Mouse (Mus musculus) stomach, embryonic 16.5 days (tissue): Measurements from ENCODE around the gene Tmem201. TPM values are rescaled to one million over a fixed set of nuclear protein-coding genes. Genes with fewer than 3 reads are reported as not detected.
"Not testable (repeated sequence)": the region's sequence is repeated elsewhere in the genome, so short reads cannot be mapped to it uniquely, and the experiment has no call there.

Experiments used
- ATAC-seq: fragments of 200-750 bp; cut with Nextera tagmentation; 2 replicates; pipeline ENCODE4 v1.8.0; 2017; ENCODE audit warnings: moderate number of reproducible peaks, moderate TSS enrichment; ENCODE audit not compliant: insufficient read depth, low FRiP score
- H3K27ac ChIP-seq: fragments of 300-500 bp; sonication (generic); 2 replicates; pipeline ENCODE4 v1.5.1; 2014; ENCODE audit warnings: low read length
- H3K27me3 ChIP-seq: fragments of 300-500 bp; sonication (generic); 2 replicates; pipeline ENCODE4 v1.6.1; 2014; ENCODE audit warnings: low read length, control low read depth, mixed read lengths; ENCODE audit not compliant: control insufficient read depth, insufficient read depth
- H3K36me3 ChIP-seq: fragments of 300-500 bp; sonication (generic); 2 replicates; pipeline ENCODE4 v1.6.1; 2014; ENCODE audit warnings: low read length; ENCODE audit not compliant: control insufficient read depth, insufficient read depth
- H3K4me1 ChIP-seq: fragments of 300-500 bp; sonication (generic); 2 replicates; pipeline ENCODE4 v1.6.1; 2014; ENCODE audit warnings: low read length, control low read depth, mixed read lengths; ENCODE audit not compliant: control insufficient read depth, insufficient read depth
- H3K4me2 ChIP-seq: fragments of 300-500 bp; sonication (generic); 2 replicates; pipeline ENCODE4 v1.6.1; 2014; ENCODE audit warnings: low read depth, low read length, mixed read lengths
- H3K4me3 ChIP-seq: fragments of 300-500 bp; sonication (generic); replicated peaks from 2 replicates; pipeline ENCODE4 v1.5.1; 2014; ENCODE audit warnings: mild to moderate bottlenecking, low read length
- H3K9ac ChIP-seq: fragments of 300-500 bp; sonication (generic); 2 replicates; pipeline ENCODE4 v1.6.1; 2014; ENCODE audit warnings: low read length
- H3K9me3 ChIP-seq: fragments of 300-500 bp; sonication (generic); replicated peaks from 2 replicates; pipeline ENCODE4 v1.6.1; 2016; ENCODE audit warnings: low read length, control low read depth; ENCODE audit not compliant: control insufficient read depth
- WGBS: fragments of 180-500 bp; shearing (Covaris S2); extraction: QIAGEN DNeasy Blood & Tissue Kit; methylation state at CpG from one replicate; pipeline ENCODE4 v1.1.7; 2014; 5-methylcytosine and 5-hydroxymethylcytosine counted together
- polyA plus RNA-seq: library from polyadenylated mRNA; unstranded; fragments of >200 nt; fragmentation: Nextera tagmentation; extraction: Ambion mirVana; gene quantifications from 2 replicates; pipeline ENCODE4 v1.2.1, GENCODE M21; 2015

Tmem201 gene
- polyA plus RNA-seq, 1 experiment from 2014 or later: 20.1 TPM

GRCm38 (mm10) chr4:149775330-149775729 is 37.5 kb upstream of the Tmem201 start:
- H3K27ac ChIP-seq: peak overlapping the region; percentile 64; the same call in 1 of the 2 replicates
- no peak overlapping the region for H3K9ac ChIP-seq
- no peak overlapping the region for H3K4me2 ChIP-seq
- H3K4me1 ChIP-seq: peaks cover 24% of the 10 kb centered on the region
- no peaks in the 10 kb centered on the region for H3K9me3 ChIP-seq
- 53% methylated on average over 7 of the region's 7 CpGs for WGBS
- H3K36me3 ChIP-seq: no peaks in the 10 kb centered on the region
- no peak for ATAC-seq
- H3K27me3 ChIP-seq: no peaks in the 10 kb centered on the region
- no peak overlapping the region for H3K4me3 ChIP-seq

- Histone ChIP-seq H3K27me3 (no peaks in the 10 kb centered on the region), H3K4me1 (peaks cover 19% of the 10 kb centered on the region), H3K9ac (peak within 1 kb of the TSS; percentile 84), H3K4me3 (peak within 1 kb of the TSS; percentile 79), H3K4me2 (peak within 1 kb of the TSS; percentile 98), H3K27ac (0 out of 2 replicates have a peak within 1 kb of the TSS, but pooled peaks have one; percentile 12), H3K9me3 (no peaks in the 10 kb centered on the region), H3K36me3 (no peaks in the 10 kb centered on the region)
- under 1% methylated on average over 51 of the region's 51 CpGs for WGBS
- peak; percentile 97 for ATAC-seq
Measured at GRCm38 (mm10) chr4:149774094-149774470, 36.2 kb upstream of the Tmem201 start, which contains the start of gene Slc25a33. Gene Slc25a33, minus strand, starts transcription at chr4:149774277.

DNA sequence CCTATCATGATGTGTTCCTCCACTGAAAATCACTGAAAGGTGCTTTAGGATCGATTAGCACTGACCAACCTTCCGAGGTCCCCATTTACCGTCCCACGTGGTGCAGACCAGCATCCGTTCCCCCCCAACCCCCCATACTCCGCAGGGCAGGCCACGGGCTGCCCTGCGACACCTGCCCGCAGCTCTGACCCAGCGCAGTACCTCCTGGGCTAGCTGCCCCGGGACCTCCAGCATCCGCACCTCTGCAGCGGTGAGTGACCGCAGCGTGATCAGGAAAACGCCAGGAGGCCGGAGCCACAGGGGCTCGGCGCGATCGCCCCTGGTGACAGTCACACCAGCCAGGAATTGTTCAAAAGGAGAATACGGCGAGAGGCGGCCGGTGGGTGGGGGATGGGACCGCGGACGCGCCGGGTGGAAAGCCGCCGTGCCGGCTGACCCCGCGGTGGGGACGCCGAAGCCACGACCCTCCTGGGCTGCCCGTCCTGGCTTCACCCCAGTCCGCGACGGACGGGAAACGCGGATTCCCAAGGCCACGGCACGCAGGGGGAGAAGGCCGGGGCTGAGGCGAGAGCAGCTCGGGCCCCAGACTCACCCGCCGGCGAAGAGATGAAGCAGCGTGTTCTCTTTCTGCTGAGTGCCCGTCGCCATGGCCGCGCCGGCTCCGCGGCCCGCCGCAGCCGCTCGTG is 35.7 kb upstream of the Tmem201 start:
- H3K4me3 ChIP-seq: peak overlapping the region; percentile 79
- H3K27ac ChIP-seq: 0 out of 2 replicates have a peak overlapping the region, but pooled peaks have one; percentile 12
- H3K27me3 ChIP-seq: no peaks in the 10 kb centered on the region
- H3K9ac ChIP-seq: peak overlapping the region; percentile 84
- peak overlapping the region; percentile 98 for H3K4me2 ChIP-seq
- H3K9me3 ChIP-seq: no peaks in the 10 kb centered on the region
- H3K36me3 ChIP-seq: no peaks in the 10 kb centered on the region
- WGBS: under 1% methylated on average over 61 of the region's 65 CpGs
- H3K4me1 ChIP-seq: peaks cover 19% of the 10 kb centered on the region
- peak; percentile 5 for ATAC-seq

GRCm38 (mm10) chr4:149772394-149772793 is 34.5 kb upstream of the Tmem201 start:
- WGBS: 37% methylated on average over 2 of the region's 2 CpGs
- H3K27ac ChIP-seq: no peak overlapping the region
- H3K9ac ChIP-seq: no peak overlapping the region
- H3K4me3 ChIP-seq: no peak overlapping the region
- H3K9me3 ChIP-seq: no peaks in the 10 kb centered on the region
- no peaks in the 10 kb centered on the region for H3K36me3 ChIP-seq
- no peak overlapping the region for H3K4me2 ChIP-seq
- ATAC-seq: no peak
- peaks cover 19% of the 10 kb centered on the region for H3K4me1 ChIP-seq
- H3K27me3 ChIP-seq: no peaks in the 10 kb centered on the region

- H3K4me2 ChIP-seq: no peak overlapping the region
- H3K27me3 ChIP-seq: no peaks in the 10 kb centered on the region
- H3K9ac ChIP-seq: no peak overlapping the region
- no peaks in the 10 kb centered on the region for H3K9me3 ChIP-seq
- H3K4me1 ChIP-seq: no peaks in the 10 kb centered on the region
- H3K27ac ChIP-seq: no peak overlapping the region
- no peaks in the 10 kb centered on the region for H3K36me3 ChIP-seq
- no peak overlapping the region for H3K4me3 ChIP-seq
- 89% methylated on average over 5 of the region's 5 CpGs for WGBS
- no peak for ATAC-seq
Measured at GRCm38 (mm10) chr4:149765201-149765600, 27.4 kb upstream of the Tmem201 start.

- no peaks in the 10 kb centered on the region for H3K4me1 ChIP-seq
- no peak overlapping the region for H3K4me3 ChIP-seq
- H3K4me2 ChIP-seq: no peak overlapping the region
- WGBS: 75% methylated on average over 2 of the region's 2 CpGs
- H3K27ac ChIP-seq: no peak overlapping the region
- no peak overlapping the region for H3K9ac ChIP-seq
- no peak for ATAC-seq
- no peaks in the 10 kb centered on the region for H3K27me3 ChIP-seq
- H3K9me3 ChIP-seq: no peaks in the 10 kb centered on the region
- H3K36me3 ChIP-seq: no peaks in the 10 kb centered on the region
Measured at GRCm38 (mm10) chr4:149763335-149763734, 25.5 kb upstream of the Tmem201 start.

GRCm38 (mm10) chr4:149759517-149759916 is 21.7 kb upstream of the Tmem201 start:
- H3K4me2 ChIP-seq: no peak overlapping the region
- H3K4me1 ChIP-seq: no peaks in the 10 kb centered on the region
- no peak overlapping the region for H3K4me3 ChIP-seq
- ATAC-seq: no peak
- H3K36me3 ChIP-seq: no peaks in the 10 kb centered on the region
- H3K27ac ChIP-seq: no peak overlapping the region
- no peak overlapping the region for H3K9ac ChIP-seq
- no peaks in the 10 kb centered on the region for H3K9me3 ChIP-seq
- no peaks in the 10 kb centered on the region for H3K27me3 ChIP-seq
- 69% methylated on average over 5 of the region's 5 CpGs for WGBS

GRCm38 (mm10) chr4:149758423-149758822 is 20.6 kb upstream of the Tmem201 start:
- Histone ChIP-seq H3K4me2 (no peak overlapping the region), H3K9me3 (no peaks in the 10 kb centered on the region), H3K27ac (no peak overlapping the region), H3K4me1 (no peaks in the 10 kb centered on the region), H3K27me3 (no peaks in the 10 kb centered on the region), H3K9ac (no peak overlapping the region), H3K36me3 (no peaks in the 10 kb centered on the region), H3K4me3 (no peak overlapping the region)
- no peak for ATAC-seq
- WGBS: 68% methylated on average over 6 of the region's 6 CpGs

DNA sequence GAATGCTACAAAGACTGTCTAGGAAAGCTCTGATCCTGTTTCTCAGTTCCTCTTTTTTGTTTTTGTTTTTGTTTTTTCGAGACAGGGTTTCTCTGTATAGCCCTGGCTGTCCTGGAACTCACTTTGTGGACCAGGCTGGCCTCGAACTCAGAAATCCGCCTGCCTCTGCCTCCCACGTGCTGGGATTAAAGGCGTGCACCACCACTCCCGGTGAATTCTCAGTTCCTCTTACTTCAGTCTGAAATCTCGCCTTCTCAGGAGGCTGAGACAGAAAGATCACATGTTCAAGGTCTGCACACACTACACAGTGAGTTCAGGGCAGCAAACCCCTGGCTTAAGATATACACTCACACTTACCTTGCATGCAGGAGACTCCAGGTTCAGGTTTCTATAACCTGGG is 18.7 kb upstream of the Tmem201 start:
- H3K27ac ChIP-seq, H3K27me3 ChIP-seq, ATAC-seq, H3K4me1 ChIP-seq, H3K4me3 ChIP-seq, H3K9me3 ChIP-seq, H3K9ac ChIP-seq, H3K4me2 ChIP-seq, H3K36me3 ChIP-seq: not testable (repeated sequence)
- 85% methylated on average over 7 of the region's 7 CpGs for WGBS
